Mouse (Mus musculus) small intestine, adult 2 months (tissue): ENCODE measurements at regions not wholly inside any gene's neighbourhood (a gene's known extent, or its start where the extent isn't known, plus 50 kb on each side); places are given as distances from the start of the nearest gene placed in this dataset.

Experiments used
- H3K27ac ChIP-seq: fragments of 200-500 bp; 2 replicates; pipeline ENCODE4 v1.5.1; 2012; ENCODE audit warnings: low read depth, low read length, control low read depth, inconsistent platforms; ENCODE audit not compliant: insufficient read depth
- H3K27me3 ChIP-seq: fragments of 200-500 bp; 2 replicates; pipeline ENCODE4 v1.6.1; 2012; ENCODE audit warnings: mild to moderate bottlenecking, moderate library complexity, low read length, inconsistent platforms; ENCODE audit not compliant: control insufficient read depth, insufficient read depth
- H3K36me3 ChIP-seq: fragments of 200-500 bp; 2 replicates; pipeline ENCODE4 v1.6.1; 2012; ENCODE audit warnings: mild to moderate bottlenecking, low read length, control low read depth, inconsistent platforms; ENCODE audit not compliant: control insufficient read depth, insufficient read depth
- H3K4me1 ChIP-seq: fragments of 200-500 bp; 2 replicates; pipeline ENCODE4 v1.6.1; 2012; ENCODE audit warnings: low read length, inconsistent platforms, mixed read lengths; ENCODE audit not compliant: control insufficient read depth, insufficient read depth, insufficient read length
- H3K4me3 ChIP-seq: fragments of 200-500 bp; 2 replicates; pipeline ENCODE4 v1.5.1; 2012; ENCODE audit warnings: low read depth, mild to moderate bottlenecking, control low read depth, inconsistent platforms, low read length, moderate library complexity
- CTCF ChIP-seq: fragments of 200-500 bp; IDR thresholded peaks from 2 replicates; pipeline ENCODE4 v1.5.1; 2012; ENCODE audit warnings: low read depth, mild to moderate bottlenecking, control low read depth, inconsistent platforms, low read length, moderate library complexity, mixed read lengths; ENCODE audit not compliant: insufficient replicate concordance, insufficient read length; ENCODE audit errors: extremely low read depth
- POLR2A ChIP-seq: fragments of 200-500 bp; IDR thresholded peaks from 2 replicates; pipeline ENCODE4 v1.6.1; 2012; ENCODE audit warnings: low read depth, mild to moderate bottlenecking, control low read depth, inconsistent platforms, low read length, moderate library complexity
- WGBS: fragments of 180-500 bp; shearing (Covaris S2); methylation state at CpG from one replicate; pipeline ENCODE4 v1.1.7; 2018; 5-methylcytosine and 5-hydroxymethylcytosine counted together

- TF ChIP-seq CTCF (no peak), POLR2A (no peak)
- H3K27ac ChIP-seq, result no peak overlapping the region
- H3K36me3 ChIP-seq, result no peaks in the 10 kb centered on the region
- WGBS, result 50% methylated on average over 6 of the region's 6 CpGs
- no peak overlapping the region for H3K4me3 ChIP-seq
- H3K27me3 ChIP-seq, result no peaks in the 10 kb centered on the region
- H3K4me1 ChIP-seq, result no peaks in the 10 kb centered on the region
Measured at GRCm38 (mm10) chr5:91751168-91751567, 211.7 kb downstream of the Rchy1 start.

- 79% methylated on average over 5 of the region's 5 CpGs for WGBS
Measured at GRCm38 (mm10) chr5:91746077-91746476, 216.8 kb downstream of the Rchy1 start.

DNA sequence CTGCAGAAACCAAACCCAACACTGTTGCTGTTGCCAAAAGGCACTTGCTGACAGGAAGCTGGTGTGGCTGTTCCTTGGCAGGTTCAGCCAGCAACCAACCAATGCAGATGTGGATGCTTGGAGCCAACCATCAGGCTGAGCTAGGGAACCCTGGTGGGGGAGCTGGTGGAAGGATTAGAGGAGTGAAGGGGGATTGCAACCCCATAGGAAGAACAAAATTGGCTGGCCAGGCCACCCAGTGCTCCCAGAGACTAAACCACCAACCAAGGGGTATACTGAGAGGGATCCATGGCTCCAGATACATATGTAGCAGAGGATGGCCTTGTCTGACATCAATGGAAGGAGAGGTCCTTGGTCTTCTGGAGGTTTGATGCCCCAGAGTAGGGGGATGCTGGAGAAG is 218.5 kb downstream of the Rchy1 start:
- Histone ChIP-seq H3K4me1 (peaks cover 6% of the 10 kb centered on the region; the same call in 1 of the 2 replicates), H3K27me3 (no peaks in the 10 kb centered on the region), H3K36me3 (no peaks in the 10 kb centered on the region), H3K27ac (no peak overlapping the region), H3K4me3 (no peak overlapping the region)
- TF ChIP-seq POLR2A, result no peak

More at GRCm38 (mm10) chr5:91746077-91746476, 216.8 kb downstream of the Rchy1 start:
- H3K36me3 ChIP-seq, result no peaks in the 10 kb centered on the region
- H3K27ac ChIP-seq, result no peak overlapping the region
- no peak overlapping the region for H3K4me3 ChIP-seq
- TF ChIP-seq CTCF, result no peak
- TF ChIP-seq POLR2A, result no peak
- no peaks in the 10 kb centered on the region for H3K4me1 ChIP-seq
- H3K27me3 ChIP-seq, result no peaks in the 10 kb centered on the region

DNA sequence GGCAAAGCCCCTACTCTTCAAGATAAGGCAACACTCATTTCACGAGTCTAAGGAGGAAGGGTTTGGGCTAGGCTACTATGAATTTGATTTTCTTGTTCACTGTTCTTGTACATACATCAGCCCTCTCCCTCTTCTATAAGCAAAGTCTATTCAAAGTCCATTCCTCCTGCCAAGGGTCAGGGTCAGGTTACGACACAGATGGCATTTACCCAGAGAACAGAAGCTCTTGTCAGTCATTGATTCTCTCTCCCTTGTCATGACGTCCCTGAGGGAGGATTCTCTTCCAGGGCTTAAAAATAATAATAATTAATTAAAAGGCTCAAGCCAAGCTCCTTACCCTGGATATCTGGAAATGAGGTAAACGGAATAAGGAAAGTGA is 222.7 kb downstream of the Rchy1 start:
- Histone ChIP-seq H3K36me3 (no peaks in the 10 kb centered on the region), H3K27ac (no peak overlapping the region), H3K27me3 (no peaks in the 10 kb centered on the region), H3K4me1 (peaks cover 6% of the 10 kb centered on the region; the same call in 1 of the 2 replicates), H3K4me3 (no peak overlapping the region)
- WGBS, result 26% methylated on average over 4 of the region's 4 CpGs
- no peak for TF ChIP-seq POLR2A
- TF ChIP-seq CTCF, result no peak

- Histone ChIP-seq H3K4me1 (peaks cover 6% of the 10 kb centered on the region; the same call in 1 of the 2 replicates), H3K27ac (no peak overlapping the region), H3K27me3 (no peaks in the 10 kb centered on the region), H3K4me3 (no peak overlapping the region), H3K36me3 (no peaks in the 10 kb centered on the region)
- TF ChIP-seq POLR2A, result no peak
- TF ChIP-seq CTCF, result no peak
- 14% methylated on average over 16 of the region's 16 CpGs for WGBS
Measured at GRCm38 (mm10) chr5:91739433-91740158, 222.2 kb downstream of the Parm1 start.

DNA sequence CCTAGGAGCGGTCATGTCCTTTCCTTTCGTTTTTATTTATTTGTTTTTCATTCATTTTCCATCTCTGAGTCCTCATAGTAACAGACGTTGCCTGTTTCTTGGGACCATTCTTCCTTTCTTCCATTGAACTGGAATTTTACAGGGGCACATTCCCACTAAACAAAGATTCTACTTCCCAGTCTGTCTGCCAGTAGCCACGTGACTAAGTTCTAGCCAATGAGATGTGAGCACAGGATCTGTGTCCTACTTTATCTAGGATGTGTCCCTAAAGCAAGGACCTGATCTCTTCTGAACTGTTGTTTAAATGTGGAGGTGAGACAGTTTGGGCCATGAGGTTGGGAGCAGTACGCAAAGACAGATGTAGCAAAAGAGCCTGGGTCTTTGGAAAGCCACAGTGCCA is 214.6 kb downstream of the Parm1 start:
- no peaks in the 10 kb centered on the region for H3K27me3 ChIP-seq
- 87% methylated on average over 5 of the region's 5 CpGs for WGBS
- no peak for TF ChIP-seq CTCF
- TF ChIP-seq POLR2A, result no peak
- no peak overlapping the region for H3K27ac ChIP-seq
- peaks cover 3% of the 10 kb centered on the region; the same call in 1 of the 2 replicates for H3K4me1 ChIP-seq
- no peaks in the 10 kb centered on the region for H3K36me3 ChIP-seq
- H3K4me3 ChIP-seq, result no peak overlapping the region

DNA sequence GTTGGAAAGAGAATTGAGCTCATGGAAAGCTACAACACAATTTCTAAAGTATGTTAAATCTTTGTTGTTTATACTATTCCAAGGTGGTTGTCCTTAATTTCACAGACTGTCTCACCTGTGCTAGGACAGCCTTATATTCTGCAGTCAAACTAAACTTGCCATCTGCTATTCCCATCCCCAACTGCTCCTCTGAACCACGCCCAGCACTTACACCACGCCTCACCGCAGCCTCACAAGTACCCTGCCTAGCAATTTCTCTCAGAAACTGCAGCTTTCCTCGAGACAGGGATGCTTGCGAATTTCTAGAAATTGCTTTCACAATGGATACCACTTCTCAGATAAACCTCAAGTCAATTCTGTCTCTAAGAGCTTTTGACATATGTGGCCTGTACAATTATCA is 213.7 kb downstream of the Parm1 start:
- no peaks in the 10 kb centered on the region for H3K36me3 ChIP-seq
- WGBS, result 51% methylated on average over 5 of the region's 5 CpGs
- H3K4me1 ChIP-seq, result peaks cover 3% of the 10 kb centered on the region; the same call in 1 of the 2 replicates
- no peaks in the 10 kb centered on the region for H3K27me3 ChIP-seq
- TF ChIP-seq POLR2A (no peak), CTCF (no peak)
- H3K27ac ChIP-seq, result no peak overlapping the region
- H3K4me3 ChIP-seq, result no peak overlapping the region

GRCm38 (mm10) chr5:91729868-91730267 is 212.5 kb downstream of the Parm1 start:
- Histone ChIP-seq H3K27me3 (no peaks in the 10 kb centered on the region), H3K36me3 (no peaks in the 10 kb centered on the region), H3K4me1 (peaks cover 3% of the 10 kb centered on the region; the same call in 1 of the 2 replicates), H3K27ac (no peak overlapping the region), H3K4me3 (no peak overlapping the region)
- TF ChIP-seq POLR2A, result no peak
- TF ChIP-seq CTCF, result no peak
- 24% methylated on average over 3 of the region's 3 CpGs for WGBS
